Mouse (Mus musculus): ENCODE measurements at regions not wholly inside any gene's neighbourhood (a gene's known extent, or its start where the extent isn't known, plus 50 kb on each side); places are given as distances from the start of the nearest gene placed in this dataset.

DNA sequence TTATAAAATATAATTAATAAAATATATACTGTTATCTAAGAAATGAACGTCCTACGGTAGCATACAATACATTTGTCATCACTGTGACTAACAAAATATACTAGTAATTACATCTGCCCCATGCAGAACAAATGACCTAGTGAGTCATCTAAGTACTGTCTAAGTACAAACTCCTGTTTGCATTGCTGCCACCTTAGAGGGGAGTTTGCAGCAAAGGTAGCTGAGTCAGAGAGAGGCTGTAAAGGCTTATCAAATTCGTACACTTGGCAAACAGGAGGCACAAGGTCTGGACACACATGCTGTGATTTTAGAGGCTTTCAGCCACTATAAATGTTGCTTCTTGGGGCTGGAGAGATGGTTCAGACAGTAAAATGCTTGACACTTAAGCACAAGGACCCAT is 649.3 kb downstream of the Tmem114 start:
- Histone ChIP-seq H3K79me2 (ENCODE audit: control insufficient read depth, insufficient read depth) (no peaks in the 10 kb centered on the region), H3K4me3 (no peak overlapping the region), H3ac (ENCODE audit: control insufficient read depth, insufficient read length) (no peak overlapping the region), H3K27me3 (ENCODE audit: control insufficient read depth, insufficient read depth, insufficient read length) (no peaks in the 10 kb centered on the region), H3K36me3 (ENCODE audit: control insufficient read depth, insufficient read depth) (no peaks in the 10 kb centered on the region), H3K4me2 (ENCODE audit: low read depth) (no peak overlapping the region)
- no peak for TF ChIP-seq REST (IDR thresholded peaks at IDR 0.05; ENCODE audit: insufficient read depth, insufficient read length)

GRCm38 (mm10) chr16:7768433-7768832 is 656.5 kb downstream of the Tmem114 start:
- Histone ChIP-seq H3ac (ENCODE audit: control insufficient read depth, insufficient read length) (no peak overlapping the region), H3K4me2 (ENCODE audit: low read depth) (no peak overlapping the region), H3K79me2 (ENCODE audit: control insufficient read depth, insufficient read depth) (no peaks in the 10 kb centered on the region), H3K27me3 (ENCODE audit: control insufficient read depth, insufficient read depth, insufficient read length) (no peaks in the 10 kb centered on the region), H3K4me3 (no peak overlapping the region), H3K36me3 (ENCODE audit: control insufficient read depth, insufficient read depth) (no peaks in the 10 kb centered on the region)
- TF ChIP-seq MYOD1 (IDR thresholded peaks at IDR 0.05; ENCODE audit: control insufficient read depth in 1 of 3, insufficient read length in 2 of 3, low read depth in 2 of 3) (no peak), CEBPB (IDR thresholded peaks at IDR 0.05; ENCODE audit: insufficient read depth, poor library complexity, severe bottlenecking) (no peak), REST (IDR thresholded peaks at IDR 0.05; ENCODE audit: insufficient read depth, insufficient read length) (no peak), POLR2A (IDR thresholded peaks at IDR 0.05; ENCODE audit: insufficient read length, low read depth) (no peak), MYOG (IDR thresholded peaks at IDR 0.05; ENCODE audit: control insufficient read depth in 1 of 3, insufficient read depth in 1 of 3, insufficient read length in 2 of 3, low read depth in 2 of 3) (no peak), POLR2AphosphoS2 (IDR thresholded peaks at IDR 0.05; ENCODE audit: insufficient read length, low read depth) (no peak), SRF (IDR thresholded peaks at IDR 0.05; ENCODE audit: control insufficient read depth, insufficient read length, low read depth) (no peak), E2F4 (IDR thresholded peaks at IDR 0.05; ENCODE audit: insufficient read depth) (no peak), MAX (IDR thresholded peaks at IDR 0.05; ENCODE audit: low read depth) (no peak), TCF12 (IDR thresholded peaks at IDR 0.05; ENCODE audit: insufficient read depth, poor library complexity, severe bottlenecking) (no peak)

DNA sequence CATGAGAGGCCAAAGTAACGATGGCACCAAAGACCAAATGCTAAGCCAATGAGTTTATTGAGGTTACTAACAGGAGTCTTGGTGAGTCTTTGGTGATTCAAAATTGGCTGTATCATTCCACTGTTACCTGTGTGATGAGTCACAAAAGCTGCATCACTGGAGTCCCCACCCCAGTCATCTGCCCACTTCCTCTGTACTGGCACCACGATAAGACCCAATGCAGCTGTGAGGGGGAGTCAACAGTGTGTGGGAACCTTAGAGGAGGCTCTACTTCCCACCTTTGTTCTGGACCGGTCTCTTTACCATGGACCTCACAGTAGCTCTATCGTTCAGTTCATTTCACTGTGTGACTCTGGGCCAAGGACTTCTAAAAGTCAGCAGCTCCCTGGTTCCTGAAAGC is 657.2 kb downstream of the Tmem114 start:
- Histone ChIP-seq H3K4me3 (no peak overlapping the region), H3K79me2 (ENCODE audit: control insufficient read depth, insufficient read depth) (no peaks in the 10 kb centered on the region), H3ac (ENCODE audit: control insufficient read depth, insufficient read length) (no peak overlapping the region), H3K27me3 (ENCODE audit: control insufficient read depth, insufficient read depth, insufficient read length) (no peaks in the 10 kb centered on the region), H3K4me2 (ENCODE audit: low read depth) (no peak overlapping the region), H3K36me3 (ENCODE audit: control insufficient read depth, insufficient read depth) (no peaks in the 10 kb centered on the region)
- TF ChIP-seq SRF (IDR thresholded peaks at IDR 0.05; ENCODE audit: control insufficient read depth, insufficient read length, low read depth) (no peak), MYOD1 (IDR thresholded peaks at IDR 0.05; ENCODE audit: control insufficient read depth in 1 of 3, insufficient read length in 2 of 3, low read depth in 2 of 3) (no peak), REST (IDR thresholded peaks at IDR 0.05; ENCODE audit: insufficient read depth, insufficient read length) (no peak), POLR2A (IDR thresholded peaks at IDR 0.05; ENCODE audit: insufficient read length, low read depth) (no peak), TCF3 (IDR thresholded peaks at IDR 0.05; ENCODE audit: insufficient read length, low read depth) (no peak), E2F4 (IDR thresholded peaks at IDR 0.05; ENCODE audit: insufficient read depth) (no peak), MAX (IDR thresholded peaks at IDR 0.05; ENCODE audit: low read depth) (no peak), CEBPB (IDR thresholded peaks at IDR 0.05; ENCODE audit: insufficient read depth, poor library complexity, severe bottlenecking) (no peak), USF1 (IDR thresholded peaks at IDR 0.05; ENCODE audit: low read depth) (no peak), POLR2AphosphoS2 (IDR thresholded peaks at IDR 0.05; ENCODE audit: insufficient read length, low read depth) (no peak), MYOG (IDR thresholded peaks at IDR 0.05; ENCODE audit: control insufficient read depth in 1 of 3, insufficient read depth in 1 of 3, insufficient read length in 2 of 3, low read depth in 2 of 3) (no peak), TCF12 (IDR thresholded peaks at IDR 0.05; ENCODE audit: insufficient read depth, poor library complexity, severe bottlenecking) (no peak)

GRCm38 (mm10) chr16:7764383-7764782 is 660.6 kb downstream of the Tmem114 start:
- Histone ChIP-seq H3K4me2 (ENCODE audit: low read depth) (no peak overlapping the region), H3K4me3 (no peak overlapping the region), H3K27me3 (ENCODE audit: control insufficient read depth, insufficient read depth, insufficient read length) (no peaks in the 10 kb centered on the region), H3K36me3 (ENCODE audit: control insufficient read depth, insufficient read depth) (no peaks in the 10 kb centered on the region), H3ac (ENCODE audit: control insufficient read depth, insufficient read length) (no peak overlapping the region), H3K79me2 (ENCODE audit: control insufficient read depth, insufficient read depth) (no peaks in the 10 kb centered on the region)
- TF ChIP-seq POLR2A (IDR thresholded peaks at IDR 0.05; ENCODE audit: insufficient read length, low read depth): no peak
- no peak for TF ChIP-seq MYOG (IDR thresholded peaks at IDR 0.05; ENCODE audit: control insufficient read depth in 1 of 3, insufficient read depth in 1 of 3, insufficient read length in 2 of 3, low read depth in 2 of 3)
- no peak for TF ChIP-seq CEBPB (IDR thresholded peaks at IDR 0.05; ENCODE audit: insufficient read depth, poor library complexity, severe bottlenecking)
- no peak for TF ChIP-seq REST (IDR thresholded peaks at IDR 0.05; ENCODE audit: insufficient read depth, insufficient read length)
- TF ChIP-seq MYOD1 (IDR thresholded peaks at IDR 0.05; ENCODE audit: control insufficient read depth in 1 of 3, insufficient read length in 2 of 3, low read depth in 2 of 3): no peak
- no peak for TF ChIP-seq TCF3 (IDR thresholded peaks at IDR 0.05; ENCODE audit: insufficient read length, low read depth)
- TF ChIP-seq USF1 (IDR thresholded peaks at IDR 0.05; ENCODE audit: low read depth): no peak
- TF ChIP-seq POLR2AphosphoS2 (IDR thresholded peaks at IDR 0.05; ENCODE audit: insufficient read length, low read depth): no peak
- no peak for TF ChIP-seq TCF12 (IDR thresholded peaks at IDR 0.05; ENCODE audit: insufficient read depth, poor library complexity, severe bottlenecking)
- no peak for TF ChIP-seq SRF (IDR thresholded peaks at IDR 0.05; ENCODE audit: control insufficient read depth, insufficient read length, low read depth)

DNA sequence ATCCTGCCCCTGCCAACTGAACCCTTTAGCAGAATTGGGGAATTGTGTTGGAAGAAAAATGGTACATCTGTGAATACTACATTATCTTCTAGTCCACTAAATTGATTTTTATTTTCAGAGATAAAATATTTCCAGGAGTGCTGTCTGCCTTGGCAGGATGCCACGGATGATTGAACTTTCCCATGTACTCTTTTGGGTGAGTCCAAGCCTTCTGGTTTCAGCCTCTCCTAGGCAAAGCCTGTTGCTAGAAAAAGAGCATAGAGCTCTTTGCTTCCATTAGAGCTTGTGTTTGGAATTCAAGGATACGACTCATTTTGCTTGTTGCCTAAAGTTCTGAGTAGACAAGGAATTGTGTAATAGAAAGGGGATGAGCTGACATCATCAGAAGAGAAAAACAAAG is 696.8 kb downstream of the Tmem114 start:
- Histone ChIP-seq H3K27me3 (ENCODE audit: control insufficient read depth, insufficient read depth, insufficient read length) (no peaks in the 10 kb centered on the region), H3ac (ENCODE audit: control insufficient read depth, insufficient read length) (no peak overlapping the region), H3K36me3 (ENCODE audit: control insufficient read depth, insufficient read depth) (no peaks in the 10 kb centered on the region), H3K4me2 (ENCODE audit: low read depth) (no peak overlapping the region), H3K4me3 (no peak overlapping the region), H3K79me2 (ENCODE audit: control insufficient read depth, insufficient read depth) (no peaks in the 10 kb centered on the region)
- no peak for TF ChIP-seq TCF3 (IDR thresholded peaks at IDR 0.05; ENCODE audit: insufficient read length, low read depth)
- TF ChIP-seq POLR2AphosphoS2 (IDR thresholded peaks at IDR 0.05; ENCODE audit: insufficient read length, low read depth): no peak
- TF ChIP-seq MYOD1 (IDR thresholded peaks at IDR 0.05; ENCODE audit: control insufficient read depth in 1 of 3, insufficient read length in 2 of 3, low read depth in 2 of 3): no peak
- no peak for TF ChIP-seq POLR2A (IDR thresholded peaks at IDR 0.05; ENCODE audit: insufficient read length, low read depth)
- TF ChIP-seq MAX (IDR thresholded peaks at IDR 0.05; ENCODE audit: low read depth): no peak
- TF ChIP-seq USF1 (IDR thresholded peaks at IDR 0.05; ENCODE audit: low read depth): no peak
- TF ChIP-seq CEBPB (IDR thresholded peaks at IDR 0.05; ENCODE audit: insufficient read depth, poor library complexity, severe bottlenecking): no peak
- no peak for TF ChIP-seq E2F4 (IDR thresholded peaks at IDR 0.05; ENCODE audit: insufficient read depth)
- no peak for TF ChIP-seq SRF (IDR thresholded peaks at IDR 0.05; ENCODE audit: control insufficient read depth, insufficient read length, low read depth)
- TF ChIP-seq REST (IDR thresholded peaks at IDR 0.05; ENCODE audit: insufficient read depth, insufficient read length): no peak
- no peak for TF ChIP-seq TCF12 (IDR thresholded peaks at IDR 0.05; ENCODE audit: insufficient read depth, poor library complexity, severe bottlenecking)
- TF ChIP-seq MYOG (IDR thresholded peaks at IDR 0.05; ENCODE audit: control insufficient read depth in 1 of 3, insufficient read depth in 1 of 3, insufficient read length in 2 of 3, low read depth in 2 of 3): no peak

Data from myocyte (in vitro differentiated cells).